Mouse (Mus musculus) heart, adult 9 months (tissue): Measurements from ENCODE around the gene Dscaml1.

Experiments used
- DNase-seq, 2 experiments: peaks; one replicate each; pipeline ENCODE4 v3.0.0; 2022; ENCODE audit warnings: low spot score in 2 of 2

The Dscaml1 gene

GRCm38 (mm10) chr9:45682461-45682998 lies 256.1 kb downstream of the Dscaml1 start:
- no peak for DNase-seq

GRCm38 (mm10) chr9:45693424-45694237 lies 267.2 kb downstream of the Dscaml1 start:
- no peak for DNase-seq

- DNase-seq: no peak
These were observed 267.8 kb downstream of the Dscaml1 start for GRCm38 (mm10) chr9:45694256-45694655.

GRCm38 (mm10) chr9:45699171-45699570 lies 272.7 kb downstream of the Dscaml1 start:
- DNase-seq: no peak

- DNase-seq: no peak
These were observed 276.8 kb downstream of the Dscaml1 start for GRCm38 (mm10) chr9:45703236-45703635.

GRCm38 (mm10) chr9:45704441-45704840 lies 278.0 kb downstream of the Dscaml1 start:
- no peak for DNase-seq

- no peak for DNase-seq
These were observed 283.9 kb downstream of the Dscaml1 start for GRCm38 (mm10) chr9:45710300-45710699.

- DNase-seq: no peak
These were observed 289.0 kb downstream of the Dscaml1 start for GRCm38 (mm10) chr9:45715387-45715786.

GRCm38 (mm10) chr9:45719997-45720396 lies 293.6 kb downstream of the Dscaml1 start:
- DNase-seq: no peak

- no peak for DNase-seq
These were observed 305.4 kb downstream of the Dscaml1 start for GRCm38 (mm10) chr9:45731851-45732250.

GRCm38 (mm10) chr9:45733246-45733645 lies 306.8 kb downstream of the Dscaml1 start:
- DNase-seq: no peak

- DNase-seq: no peak
These were observed 312.7 kb downstream of the Dscaml1 start for GRCm38 (mm10) chr9:45739001-45739701.

GRCm38 (mm10) chr9:45739702-45740583 lies 313.5 kb downstream of the Dscaml1 start:
- DNase-seq: peak; percentile 9 to 45

- DNase-seq: no peak
These were observed 314.2 kb downstream of the Dscaml1 start for GRCm38 (mm10) chr9:45740584-45740980.

GRCm38 (mm10) chr9:45745451-45745850 lies 319.0 kb downstream of the Dscaml1 start:
- DNase-seq: no peak

GRCm38 (mm10) chr9:45749917-45750316 lies 323.5 kb downstream of the Dscaml1 start:
- no peak for DNase-seq

- peak; percentile 12 to 24 for DNase-seq
These were observed 328.1 kb downstream of the Dscaml1 start for GRCm38 (mm10) chr9:45754452-45755091.

- no peak for DNase-seq
These were observed 339.8 kb downstream of the Dscaml1 start for GRCm38 (mm10) chr9:45766195-45766594.

- DNase-seq: no peak
These were observed 340.7 kb downstream of the Dscaml1 start for GRCm38 (mm10) chr9:45767155-45767554.

- DNase-seq: no peak
These were observed 342.0 kb downstream of the Dscaml1 start for GRCm38 (mm10) chr9:45768421-45768820.

GRCm38 (mm10) chr9:45769596-45769995 lies 343.2 kb downstream of the Dscaml1 start:
- DNase-seq: no peak
